Mouse (Mus musculus) erythroblast, embryonic 14.5 days (primary cell): Measurements from ENCODE around the gene Gipc2.

Experiments
- GATA1 ChIP-seq: IDR thresholded peaks from 2 replicates; pipeline ENCODE4 v1.6.1; 2012; ENCODE audit warnings: low read length, inconsistent platforms, mixed read lengths
- TAL1 ChIP-seq: IDR thresholded peaks from 3 replicates; pipeline ENCODE4 v1.6.1; 2012; ENCODE audit warnings: low read length, inconsistent platforms, mixed read lengths

GRCm38 (mm10) chr3:152114222-152114621 is 51.8 kb downstream of the Gipc2 start:
- TF ChIP-seq TAL1 (no peak), GATA1 (no peak)
